Mouse (Mus musculus) olfactory bulb, adult 2 months (tissue): ENCODE measurements around the gene Rab25. TPM values are rescaled to one million over a fixed set of nuclear protein-coding genes. Genes with fewer than 3 reads are reported as not detected.

Experiments used
- H3K27ac ChIP-seq: fragments of 200-500 bp; 2 replicates; pipeline ENCODE4 v1.5.1; 2012; ENCODE audit warnings: low read depth, low read length; ENCODE audit not compliant: insufficient read depth
- H3K4me1 ChIP-seq: fragments of 200-500 bp; 2 replicates; pipeline ENCODE4 v1.6.1; 2012; ENCODE audit warnings: low read length; ENCODE audit not compliant: control insufficient read depth, insufficient read depth
- H3K4me3 ChIP-seq: fragments of 200-500 bp; 2 replicates; pipeline ENCODE4 v1.5.1; 2012; ENCODE audit warnings: mild to moderate bottlenecking, low read depth, low read length, moderate library complexity; ENCODE audit not compliant: insufficient read depth
- CTCF ChIP-seq: fragments of 200-500 bp; IDR thresholded peaks from 2 replicates; pipeline ENCODE4 v1.5.1; 2012; ENCODE audit warnings: low read depth, mild to moderate bottlenecking, low read length, moderate library complexity; ENCODE audit not compliant: insufficient read depth
- POLR2A ChIP-seq: fragments of 200-500 bp; IDR thresholded peaks from 2 replicates; pipeline ENCODE4 v1.6.1; 2012; ENCODE audit warnings: mild to moderate bottlenecking, low read depth, low read length, moderate library complexity; ENCODE audit not compliant: insufficient read depth
- WGBS: fragments of 180-500 bp; shearing (Covaris S2); methylation state at CpG from one replicate; pipeline ENCODE4 v1.1.7; 2018; 5-methylcytosine and 5-hydroxymethylcytosine counted together
- polyA plus RNA-seq: library from polyadenylated mRNA; stranded (reverse); fragments of >200 nt; gene quantifications from 2 replicates; pipeline ENCODE4 v1.2.4, GENCODE M21; 2012; ENCODE audit warnings: low replicate concordance; ENCODE audit not compliant: missing spikeins, insufficient read depth, insufficient read length

Rab25 gene
- polyA plus RNA-seq, 1 experiment = not detected

DNA sequence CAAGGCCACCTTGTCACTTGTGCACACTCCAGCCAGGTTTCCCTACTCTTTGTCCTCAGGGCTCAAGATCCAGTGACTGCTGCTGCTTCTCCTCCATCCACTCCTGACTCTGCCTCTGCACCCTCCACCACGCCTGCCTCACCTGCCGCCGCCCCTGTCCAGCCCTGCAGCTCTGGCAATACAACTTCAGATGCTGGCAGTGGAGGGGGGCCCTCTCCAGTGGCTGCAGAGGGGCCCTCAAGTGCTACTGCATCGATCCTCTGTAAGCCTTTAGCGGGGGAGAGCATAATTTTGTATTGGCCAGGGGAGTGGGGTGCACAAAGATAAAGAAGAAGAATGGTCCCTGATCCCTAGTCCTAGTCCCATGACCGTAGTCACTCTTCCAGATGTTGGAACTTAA, 7.6 kb upstream of the Rab25 start:
- 96% methylated on average over 6 of the region's 6 CpGs for WGBS
- H3K4me1 ChIP-seq = peaks cover 11% of the 10 kb centered on the region
- H3K27ac ChIP-seq = no peak overlapping the region
- TF ChIP-seq POLR2A (no peak), CTCF (no peak)
- no peak overlapping the region for H3K4me3 ChIP-seq

DNA sequence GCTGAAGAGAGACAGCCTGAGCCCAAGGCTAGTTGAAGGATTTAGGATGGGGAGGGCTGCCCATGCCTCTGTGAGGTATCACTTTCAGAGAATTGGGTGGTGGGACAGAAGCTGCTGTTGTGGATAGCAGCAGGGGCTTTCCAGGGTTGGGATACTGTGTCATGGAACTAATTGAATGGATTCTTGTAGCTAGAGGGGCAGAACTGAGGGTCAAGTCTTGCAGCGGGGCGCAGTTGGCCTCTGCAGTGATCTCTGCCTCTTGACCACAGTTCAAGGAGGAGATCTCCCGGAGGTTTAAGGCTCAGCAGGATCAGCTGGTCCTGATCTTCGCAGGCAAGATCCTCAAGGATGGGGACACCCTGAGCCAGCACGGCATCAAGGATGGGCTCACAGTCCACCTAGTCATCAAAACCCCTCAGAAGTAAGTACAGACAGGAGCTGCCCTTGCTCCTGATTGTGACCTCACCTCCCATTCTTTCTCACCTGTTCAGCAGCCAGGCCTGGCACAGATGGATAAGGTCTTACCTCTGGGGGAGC, 7.0 kb upstream of the Rab25 start:
- 90% methylated on average over 5 of the region's 5 CpGs for WGBS
- H3K27ac ChIP-seq = no peak overlapping the region
- H3K4me1 ChIP-seq = peaks cover 11% of the 10 kb centered on the region
- H3K4me3 ChIP-seq = no peak overlapping the region
- TF ChIP-seq CTCF (no peak), POLR2A (no peak)

DNA sequence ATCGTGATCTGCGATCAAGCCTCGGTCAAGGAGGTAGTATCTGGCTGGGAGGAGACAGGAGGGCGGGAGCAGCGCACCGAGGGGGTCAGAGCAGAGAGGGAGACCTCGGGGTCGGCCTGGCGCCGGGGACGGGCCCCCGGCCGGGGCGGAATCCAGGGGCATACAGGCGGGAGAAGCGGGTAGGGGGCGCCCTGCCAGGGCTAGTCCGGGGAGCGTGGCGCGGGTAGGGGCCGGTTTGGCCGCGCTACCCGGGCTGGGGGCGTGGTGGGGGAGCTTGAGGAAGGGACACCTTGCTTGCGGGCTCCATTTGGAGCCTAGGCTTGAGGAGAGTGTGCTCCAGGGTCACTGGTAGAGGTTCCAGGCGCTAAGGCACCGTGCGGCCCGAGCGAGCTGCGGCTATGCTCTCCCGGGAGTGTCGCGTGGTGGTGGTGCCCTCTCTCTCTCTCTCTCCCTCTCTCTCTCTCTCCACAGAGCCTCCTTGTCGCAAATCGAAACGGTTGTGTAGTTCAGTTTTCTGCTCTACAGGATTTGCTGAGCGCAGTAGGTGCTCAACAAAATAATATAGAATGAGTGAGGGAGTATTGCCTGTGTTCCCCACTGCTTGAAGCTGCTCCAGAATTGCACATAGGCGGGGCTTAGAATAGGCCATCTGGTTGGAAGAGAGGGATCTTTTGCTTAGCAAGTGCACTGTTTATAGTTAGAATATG, 5.9 kb upstream of the Rab25 start:
- TF ChIP-seq POLR2A (no peak), CTCF (no peak)
- under 1% methylated on average over 41 of the region's 41 CpGs for WGBS
- peak overlapping the region; percentile 91 for H3K4me3 ChIP-seq
- H3K4me1 ChIP-seq = peaks cover 11% of the 10 kb centered on the region
- peak overlapping the region; percentile 85 for H3K27ac ChIP-seq

DNA sequence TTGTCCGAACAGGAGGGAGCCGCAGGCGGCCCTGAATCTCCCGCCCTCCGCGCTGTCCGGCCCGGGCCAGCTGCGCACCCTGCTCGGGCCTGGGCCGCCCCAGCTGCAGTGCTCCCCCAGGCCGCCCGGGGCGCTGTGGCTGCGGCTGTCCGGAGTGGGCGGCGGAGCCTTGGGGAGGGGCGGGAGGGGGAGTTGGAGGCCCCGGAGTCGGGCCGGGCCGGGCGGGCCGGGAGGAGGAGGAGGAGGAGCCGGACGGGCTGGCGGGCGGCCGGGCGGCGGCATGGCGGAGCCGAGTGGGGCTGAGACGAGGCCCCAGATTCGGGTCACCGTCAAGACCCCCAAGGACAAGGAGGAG, 5.4 kb upstream of the Rab25 start, which contains the start of gene Ubqln4:
Gene Ubqln4, plus strand, starts transcription at position 234 of the 355 bp plus-strand sequence.
- peaks cover 11% of the 10 kb centered on the region for H3K4me1 ChIP-seq
- peak within 1 kb of the TSS; percentile 88 for H3K27ac ChIP-seq
- WGBS = under 1% methylated on average over 35 of the region's 37 CpGs
- peak within 1 kb of the TSS; percentile 91 for H3K4me3 ChIP-seq
- TF ChIP-seq POLR2A = peak; percentile 51
- TF ChIP-seq CTCF = peak; percentile 80

DNA sequence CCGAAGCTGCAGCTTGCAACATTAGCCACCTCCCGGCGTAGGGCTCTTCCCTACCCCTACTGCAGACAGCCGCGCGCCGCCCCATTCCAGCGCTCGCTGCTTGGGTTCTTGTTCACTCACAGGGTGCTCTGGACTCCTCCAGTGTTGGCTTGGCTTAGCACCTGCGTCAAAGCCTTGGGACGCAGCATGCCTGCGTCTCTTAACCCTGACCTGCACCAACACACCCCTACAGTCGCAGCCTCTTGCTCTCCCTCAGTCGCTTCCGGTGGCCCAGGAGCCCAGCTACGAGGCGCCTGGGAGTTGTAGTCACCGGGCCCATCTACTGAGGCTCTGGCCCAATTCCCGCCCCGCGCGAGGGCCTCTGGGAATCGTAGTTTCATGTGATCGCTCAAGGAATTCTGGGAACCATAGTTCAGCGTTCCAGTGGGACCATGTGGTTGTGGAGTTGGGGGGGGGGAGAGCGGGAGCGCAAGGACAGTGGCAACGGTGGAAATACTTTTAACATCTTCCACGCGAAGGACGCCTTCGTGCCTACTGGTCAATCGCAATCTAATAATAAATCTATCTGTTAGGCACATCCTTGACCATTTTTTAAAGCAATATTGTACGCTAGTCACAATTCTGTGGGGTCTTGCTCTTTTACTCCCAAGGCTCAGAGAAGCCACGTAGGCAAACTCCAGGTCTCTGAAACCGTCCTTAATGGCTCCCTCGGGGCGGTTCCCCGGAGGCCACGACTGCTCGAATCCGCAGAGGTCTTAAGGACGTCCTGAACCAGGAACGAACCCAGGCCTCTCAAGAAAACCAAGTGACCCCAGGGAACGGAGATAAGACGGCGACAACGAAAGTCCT, 4.8 kb upstream of the Rab25 start, which contains the start of gene Lamtor2:
Gene Lamtor2, minus strand, starts transcription at position 399 of the 849 bp plus-strand sequence.
- WGBS = under 1% methylated on average over 48 of the region's 48 CpGs
- Histone ChIP-seq H3K4me3 (peak within 1 kb of the TSS; percentile 91), H3K4me1 (peaks cover 11% of the 10 kb centered on the region), H3K27ac (peak within 1 kb of the TSS; percentile 88)
- TF ChIP-seq CTCF (no peak), POLR2A (peak; percentile 74)

DNA sequence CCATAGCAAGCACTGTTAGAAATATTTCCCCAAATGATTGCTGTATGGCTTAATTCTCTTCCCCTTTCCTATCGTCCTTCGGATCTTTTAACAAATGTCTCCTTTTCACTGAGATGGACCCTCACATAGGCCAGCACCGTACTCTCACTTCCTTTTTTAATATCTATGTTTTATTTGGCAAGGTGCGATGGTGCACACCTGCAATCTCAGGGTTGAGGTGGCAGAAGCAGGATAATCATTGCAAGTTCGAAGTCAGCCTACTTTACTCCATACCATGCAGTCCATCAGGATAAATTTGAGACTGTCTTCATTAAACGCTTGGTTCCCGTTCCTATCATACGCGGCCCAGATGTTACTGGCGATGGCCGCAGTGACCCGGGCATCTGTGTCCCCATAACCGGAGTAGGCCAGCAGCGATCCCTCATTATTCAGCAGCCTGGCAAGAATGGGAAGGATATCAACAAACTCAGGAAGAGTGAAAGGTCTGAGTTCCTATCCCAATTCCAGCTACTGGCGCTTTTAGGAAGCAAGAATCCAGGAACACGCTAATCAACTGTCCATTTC, 4.1 kb upstream of the Rab25 start:
- no peak overlapping the region for H3K27ac ChIP-seq
- H3K4me3 ChIP-seq = peak overlapping the region; percentile 74
- peaks cover 11% of the 10 kb centered on the region for H3K4me1 ChIP-seq
- no peak for TF ChIP-seq CTCF
- TF ChIP-seq POLR2A = no peak
- WGBS = 19% methylated on average over 16 of the region's 16 CpGs

DNA sequence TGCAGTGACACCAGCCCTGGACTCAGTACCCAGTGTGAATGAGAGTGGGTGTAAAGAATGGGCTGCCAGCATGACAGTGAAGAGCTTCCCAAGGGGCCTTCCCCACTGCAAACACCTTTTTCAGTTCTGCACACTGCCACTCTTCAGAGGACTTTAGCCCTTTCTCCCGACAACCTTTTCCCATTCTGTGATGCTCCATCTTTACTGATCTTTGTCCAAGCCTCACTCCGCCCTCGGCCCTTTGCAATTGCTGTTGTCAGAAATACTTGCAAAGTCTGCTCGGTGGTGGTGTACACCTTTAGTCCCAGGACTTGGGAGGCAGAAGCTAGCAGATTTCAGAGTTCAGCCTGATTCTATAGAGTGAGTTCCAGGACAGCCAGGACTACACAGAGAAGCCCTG, 3.5 kb upstream of the Rab25 start:
- H3K4me3 ChIP-seq = no peak overlapping the region
- whole genome bisulfite sequencing = 81% methylated on average over 4 of the region's 4 CpGs
- no peak overlapping the region for H3K27ac ChIP-seq
- TF ChIP-seq POLR2A = no peak
- TF ChIP-seq CTCF = no peak
- H3K4me1 ChIP-seq = peaks cover 11% of the 10 kb centered on the region

DNA sequence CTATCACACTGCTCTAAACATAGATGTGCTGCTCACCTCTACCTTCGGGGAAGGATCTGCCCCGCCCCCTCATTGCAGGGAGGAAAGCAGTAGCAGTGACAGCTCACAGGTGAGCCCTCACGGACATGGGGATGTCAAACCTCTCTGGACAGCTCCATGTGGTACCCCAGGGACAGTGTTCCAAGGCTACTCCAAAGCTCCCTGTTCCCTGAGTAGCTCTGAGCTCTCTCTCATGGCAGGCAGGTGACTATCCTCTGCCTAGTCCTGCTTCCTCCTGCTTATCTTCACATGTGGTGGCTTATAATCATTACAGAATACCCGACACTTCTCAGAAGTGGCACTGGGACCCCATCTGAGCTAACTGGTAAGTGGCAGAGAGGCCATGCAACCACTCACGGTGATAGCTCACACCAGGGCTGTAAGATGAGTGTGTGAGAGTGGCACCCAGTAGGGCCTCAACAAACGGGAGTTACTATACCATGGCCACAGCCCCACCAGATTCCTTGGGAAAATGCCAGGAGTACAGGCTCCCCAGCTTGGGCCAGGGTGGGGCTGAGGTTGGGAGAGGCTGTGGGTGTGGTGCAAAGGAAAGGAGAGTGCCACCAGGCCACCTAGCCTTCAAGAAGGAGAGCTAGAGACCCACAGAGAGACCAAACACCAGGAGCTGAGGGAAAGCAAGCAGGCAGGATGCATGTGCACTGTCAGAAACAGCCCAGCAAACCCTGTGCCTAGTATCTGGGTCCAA, 1.3 kb downstream of the Rab25 start:
- Histone ChIP-seq H3K4me1 (peaks cover 4% of the 10 kb centered on the region; the same call in 1 of the 2 replicates), H3K4me3 (no peak overlapping the region), H3K27ac (no peak overlapping the region)
- 78% methylated on average over 6 of the region's 6 CpGs for WGBS
- TF ChIP-seq CTCF = no peak
- TF ChIP-seq POLR2A = no peak
